Mouse (Mus musculus) T-helper 17 cell (primary cell): ENCODE data around the gene Lsmem1.
"Not testable (repeated sequence)": the region's sequence is repeated elsewhere in the genome, so short reads cannot be mapped to it uniquely, and the experiment has no call there.

Experiments
- in situ Hi-C, 2 experiments: fragments of 300-600 bp; cut with MboI, MseI; formaldehyde crosslinking; loops; 1 replicate in 1 of 2; 2 replicates in 1 of 2; pipeline ENCODE4 v1.15.1; 2025; ENCODE audit warnings: high pct_unique_total_duplicates in 2 of 2

The Lsmem1 gene

GRCm38 (mm10) chr12:40217776-40218175 is 18.5 kb upstream of the Lsmem1 start:
- in situ Hi-C loops = no loop called here

GRCm38 (mm10) chr12:40214888-40215876 is 15.9 kb upstream of the Lsmem1 start:
- in situ Hi-C loops = no loop called here

GRCm38 (mm10) chr12:40209049-40209448 is 9.8 kb upstream of the Lsmem1 start:
- in situ Hi-C loops = no loop called here

GRCm38 (mm10) chr12:40207909-40208308 is 8.6 kb upstream of the Lsmem1 start:
- in situ Hi-C loops = no loop called here

- in situ Hi-C loops = no loop called here
Observed at GRCm38 (mm10) chr12:40202161-40203035, 3.1 kb upstream of the Lsmem1 start.

GRCm38 (mm10) chr12:40200484-40201235 is 1.4 kb upstream of the Lsmem1 start:
- in situ Hi-C loops = no loop called here

GRCm38 (mm10) chr12:40199795-40200402 is 609 bp upstream of the Lsmem1 start:
- in situ Hi-C loops = no loop called here

- in situ Hi-C loops = no loop called here
Observed at GRCm38 (mm10) chr12:40198427-40198826, 863 bp downstream of the Lsmem1 start.

GRCm38 (mm10) chr12:40198019-40198418 is 1.3 kb downstream of the Lsmem1 start:
- in situ Hi-C loops = no loop called here

- in situ Hi-C loops = no loop called here
Observed at GRCm38 (mm10) chr12:40197511-40197910, 1.8 kb downstream of the Lsmem1 start.

GRCm38 (mm10) chr12:40185474-40185873 is 13.8 kb downstream of the Lsmem1 start:
- in situ Hi-C loops = no loop called here

- in situ Hi-C loops = no loop called here
Observed at GRCm38 (mm10) chr12:40177089-40177488, 22.2 kb downstream of the Lsmem1 start.

- in situ Hi-C loops = no loop called here
Observed at GRCm38 (mm10) chr12:40176158-40176557, 23.1 kb downstream of the Lsmem1 start.

GRCm38 (mm10) chr12:40175171-40175570 is 24.1 kb downstream of the Lsmem1 start:
- in situ Hi-C loops = not testable (repeated sequence)

- in situ Hi-C loops = no loop called here
Observed at GRCm38 (mm10) chr12:40171637-40172036, 27.7 kb downstream of the Lsmem1 start.

- in situ Hi-C loops = loop anchor here (5.0 to 10.0 kb wide), 2 partner anchors 87 to 655 kb away; no protein-coding TSS in a partner anchor
Observed at GRCm38 (mm10) chr12:40169675-40170074, 29.6 kb downstream of the Lsmem1 start.

GRCm38 (mm10) chr12:40164621-40165020 is 34.7 kb downstream of the Lsmem1 start:
- in situ Hi-C loops = loop anchor here (5.0 to 10.0 kb wide), 2 partner anchors 82 to 650 kb away; no protein-coding TSS in a partner anchor

- in situ Hi-C loops = loop anchor here (10.0 kb wide), 1 partner anchor 646 kb away; no protein-coding TSS in a partner anchor
Observed at GRCm38 (mm10) chr12:40160777-40161176, 38.5 kb downstream of the Lsmem1 start.

- in situ Hi-C loops = no loop called here
Observed at GRCm38 (mm10) chr12:40154188-40154587, 45.1 kb downstream of the Lsmem1 start.

GRCm38 (mm10) chr12:40152353-40153069 is 46.8 kb downstream of the Lsmem1 start:
- in situ Hi-C loops = no loop called here
